Mouse (Mus musculus) midbrain, embryonic 11.5 days (tissue): ENCODE measurements around the gene Zfp219. TPM values are rescaled to one million over a fixed set of nuclear protein-coding genes. Genes with fewer than 3 reads are reported as not detected.
A peak's percentile ranks its signal among the peaks of the same experiment; 100 is the strongest.
"Not testable (repeated sequence)": the region's sequence is repeated elsewhere in the genome, so short reads cannot be mapped to it uniquely, and the experiment has no call there.

Source experiments
- ATAC-seq: fragments of 200-750 bp; cut with Nextera tagmentation; 2 replicates; pipeline ENCODE4 v1.8.0; 2017; ENCODE audit warnings: moderate TSS enrichment, moderate library complexity; ENCODE audit not compliant: low FRiP score
- DNase-seq: peaks from one replicate; pipeline ENCODE4 v3.0.0; 2015; ENCODE audit warnings: low spot score; ENCODE audit errors: missing footprints
- H3K27ac ChIP-seq: fragments of 300-500 bp; sonication (generic); 2 replicates; pipeline ENCODE4 v1.5.1; 2014; ENCODE audit warnings: low read depth, low read length
- H3K27me3 ChIP-seq: fragments of 300-500 bp; sonication (generic); 2 replicates; pipeline ENCODE4 v1.6.1; 2014; ENCODE audit warnings: mild to moderate bottlenecking, low read length, moderate library complexity, mixed read lengths; ENCODE audit not compliant: control insufficient read depth, insufficient read depth
- H3K36me3 ChIP-seq: fragments of 300-500 bp; sonication (generic); 2 replicates; pipeline ENCODE4 v1.6.1; 2014; ENCODE audit warnings: mild to moderate bottlenecking, low read length, moderate library complexity, mixed read lengths; ENCODE audit not compliant: control insufficient read depth, insufficient read depth
- H3K4me1 ChIP-seq: fragments of 300-500 bp; sonication (generic); 2 replicates; pipeline ENCODE4 v1.6.1; 2014; ENCODE audit warnings: low read length; ENCODE audit not compliant: control insufficient read depth, insufficient read depth
- H3K4me2 ChIP-seq: fragments of 300-500 bp; sonication (generic); 2 replicates; pipeline ENCODE4 v1.6.1; 2014; ENCODE audit warnings: mild to moderate bottlenecking, moderate library complexity
- H3K4me3 ChIP-seq: fragments of 300-500 bp; sonication (generic); 2 replicates; pipeline ENCODE4 v1.5.1; 2014; ENCODE audit warnings: low read depth, low read length
- H3K9ac ChIP-seq: fragments of 300-500 bp; sonication (generic); 2 replicates; pipeline ENCODE4 v1.6.1; 2014; ENCODE audit warnings: low read length
- H3K9me3 ChIP-seq: fragments of 300-500 bp; sonication (generic); 2 replicates; pipeline ENCODE4 v1.6.1; 2016; ENCODE audit warnings: low read length; ENCODE audit not compliant: control insufficient read depth
- WGBS: fragments of 180-500 bp; shearing (Covaris S2); extraction: QIAGEN DNeasy Blood & Tissue Kit; methylation state at CpG from one replicate; pipeline ENCODE4 v1.1.7; 2014; 5-methylcytosine and 5-hydroxymethylcytosine counted together
- polyA plus RNA-seq: library from polyadenylated mRNA; unstranded; fragments of >200 nt; fragmentation: Nextera tagmentation; extraction: Ambion mirVana; gene quantifications from 2 replicates; pipeline ENCODE4 v1.2.1, GENCODE M21; 2014

The Zfp219 gene
- polyA plus RNA-seq: 91.9 and 110 TPM in 2 replicates

- ATAC-seq (peak; percentile 20), DNase-seq (peak; percentile 96)
- no peaks in the 10 kb centered on the region for H3K36me3 ChIP-seq
- peak within 1 kb of the TSS; percentile 99 for H3K27ac ChIP-seq
- H3K9me3 ChIP-seq: no peaks in the 10 kb centered on the region
- peak within 1 kb of the TSS; percentile 92 for H3K9ac ChIP-seq
- 9% methylated on average over 15 of the region's 15 CpGs for WGBS
- peak within 1 kb of the TSS; percentile 48 for H3K4me3 ChIP-seq
- peaks cover 37% of the 10 kb centered on the region for H3K4me1 ChIP-seq
- H3K4me2 ChIP-seq: peak within 1 kb of the TSS; percentile 76
- H3K27me3 ChIP-seq: no peaks in the 10 kb centered on the region
These were observed at the start of gene Zfp219 for GRCm38 (mm10) chr14:52020486-52021137. Gene Zfp219, minus strand, starts transcription at chr14:52020733.

DNA sequence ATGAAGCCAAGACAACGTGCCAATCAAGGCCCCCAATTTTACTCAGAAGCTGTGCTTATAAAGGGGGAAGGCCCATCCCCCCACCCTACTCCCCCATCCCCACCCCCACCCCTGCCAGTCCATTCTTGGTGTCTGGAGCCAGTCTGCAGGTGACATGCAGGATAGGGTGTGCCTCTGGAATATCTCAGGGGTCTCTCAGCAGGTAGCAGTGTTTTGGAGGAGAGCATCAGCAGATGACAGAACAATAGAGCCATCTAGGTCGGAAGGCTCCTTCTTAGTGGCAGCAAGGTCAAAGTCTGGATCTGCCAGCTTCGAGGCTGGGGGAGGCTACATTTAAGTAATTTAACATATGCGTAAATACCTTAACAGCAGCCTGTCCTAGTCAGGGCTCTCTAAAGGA, 45.6 kb upstream of the Zfp219 start:
- H3K4me1 ChIP-seq: no peaks in the 10 kb centered on the region

DNA sequence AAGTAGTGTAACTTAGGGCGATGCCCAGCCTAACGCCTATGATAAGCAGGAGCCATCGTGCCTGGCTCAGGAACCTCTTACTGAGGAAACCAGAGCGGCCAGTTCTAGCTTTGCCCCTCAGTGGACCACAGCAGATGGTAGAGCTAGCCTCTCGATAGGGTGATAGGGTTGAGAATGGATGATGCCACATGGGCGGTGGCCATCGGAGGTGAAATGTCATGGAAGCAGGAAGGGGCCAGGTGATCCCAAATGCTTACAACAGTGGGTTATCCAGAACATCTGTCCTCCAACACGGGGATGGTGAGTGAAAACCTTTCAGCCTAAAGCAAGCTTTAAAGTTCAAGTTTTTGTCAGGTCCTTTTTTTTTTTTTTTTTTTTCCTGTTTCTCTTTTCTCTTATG, 41.3 kb upstream of the Zfp219 start:
- no peak overlapping the region for H3K9ac ChIP-seq
- no peak overlapping the region for H3K4me3 ChIP-seq
- no peaks in the 10 kb centered on the region for H3K9me3 ChIP-seq
- H3K4me1 ChIP-seq: no peaks in the 10 kb centered on the region
- no peak overlapping the region for H3K4me2 ChIP-seq
- no peaks in the 10 kb centered on the region for H3K27me3 ChIP-seq
- H3K36me3 ChIP-seq: no peaks in the 10 kb centered on the region
- 84% methylated on average over 8 of the region's 8 CpGs for WGBS
- peak; percentile 8 for DNase-seq
- ATAC-seq: no peak
- no peak overlapping the region for H3K27ac ChIP-seq

More for the DNA sequence above, 45.6 kb upstream of the Zfp219 start:
- ATAC-seq (no peak), DNase-seq (no peak)
- Histone ChIP-seq H3K27me3 (no peaks in the 10 kb centered on the region), H3K9ac (no peak overlapping the region), H3K9me3 (no peaks in the 10 kb centered on the region), H3K36me3 (no peaks in the 10 kb centered on the region), H3K4me3 (no peak overlapping the region), H3K4me2 (no peak overlapping the region), H3K27ac (no peak overlapping the region)
- WGBS: 67% methylated on average over 4 of the region's 4 CpGs

- H3K9ac ChIP-seq: no peak overlapping the region
- ATAC-seq (no peak), DNase-seq (no peak)
- no peaks in the 10 kb centered on the region for H3K4me1 ChIP-seq
- no peaks in the 10 kb centered on the region for H3K36me3 ChIP-seq
- WGBS: 91% methylated on average over 1 of the region's 1 CpGs
- no peaks in the 10 kb centered on the region for H3K27me3 ChIP-seq
- H3K27ac ChIP-seq: no peak overlapping the region
- H3K4me2 ChIP-seq: no peak overlapping the region
- H3K4me3 ChIP-seq: no peak overlapping the region
- H3K9me3 ChIP-seq: no peaks in the 10 kb centered on the region
These were observed 40.3 kb upstream of the Zfp219 start for GRCm38 (mm10) chr14:52060800-52061199.

- no peaks in the 10 kb centered on the region for H3K36me3 ChIP-seq
- 71% methylated on average over 4 of the region's 4 CpGs for WGBS
These were observed 39.4 kb upstream of the Zfp219 start for GRCm38 (mm10) chr14:52059982-52060381.

DNA sequence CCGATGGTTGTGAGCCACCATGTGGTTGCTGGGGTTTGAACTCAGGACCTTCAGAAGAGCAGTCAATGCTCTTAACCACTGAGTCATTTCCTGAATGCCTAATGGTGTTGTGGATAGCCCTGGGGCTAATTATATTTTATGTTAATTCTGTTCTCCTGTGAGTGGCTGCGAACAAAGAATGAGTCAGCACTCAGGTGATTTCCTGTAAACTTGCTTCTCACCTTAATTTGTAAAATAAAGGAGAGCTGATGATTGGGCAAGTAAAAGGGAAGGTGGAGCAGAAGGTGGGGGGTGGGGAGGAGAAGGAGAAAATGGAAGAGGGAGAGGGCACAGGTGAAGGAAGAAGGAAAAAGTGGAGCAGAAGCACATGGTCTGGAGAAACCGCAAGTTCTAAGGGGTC, 32.2 kb upstream of the Zfp219 start:
- peak; percentile 4 for DNase-seq
- not testable (repeated sequence) for H3K4me3 ChIP-seq, H3K27ac ChIP-seq, H3K4me2 ChIP-seq, H3K4me1 ChIP-seq, H3K9ac ChIP-seq, H3K36me3 ChIP-seq, ATAC-seq, H3K27me3 ChIP-seq, H3K9me3 ChIP-seq
- WGBS: 98% methylated on average over 3 of the region's 3 CpGs

More at GRCm38 (mm10) chr14:52059982-52060381, 39.4 kb upstream of the Zfp219 start:
- H3K4me2 ChIP-seq: no peak overlapping the region
- no peaks in the 10 kb centered on the region for H3K4me1 ChIP-seq
- H3K27me3 ChIP-seq: no peaks in the 10 kb centered on the region
- H3K9ac ChIP-seq: no peak overlapping the region
- no peak for DNase-seq
- no peak overlapping the region for H3K4me3 ChIP-seq
- no peak for ATAC-seq
- H3K27ac ChIP-seq: no peak overlapping the region
- no peaks in the 10 kb centered on the region for H3K9me3 ChIP-seq

GRCm38 (mm10) chr14:52045966-52046565, 25.5 kb upstream of the Zfp219 start:
- peak; percentile 46; the same call in 1 of the 2 replicates for ATAC-seq
- Histone ChIP-seq H3K4me2 (no peak overlapping the region), H3K27me3 (no peaks in the 10 kb centered on the region), H3K4me3 (no peak overlapping the region), H3K9me3 (no peaks in the 10 kb centered on the region), H3K36me3 (no peaks in the 10 kb centered on the region), H3K4me1 (peaks cover 3% of the 10 kb centered on the region; the same call in 1 of the 2 replicates), H3K27ac (no peak overlapping the region), H3K9ac (no peak overlapping the region)
- WGBS: 51% methylated on average over 9 of the region's 9 CpGs
- DNase-seq: peak; percentile 89

DNA sequence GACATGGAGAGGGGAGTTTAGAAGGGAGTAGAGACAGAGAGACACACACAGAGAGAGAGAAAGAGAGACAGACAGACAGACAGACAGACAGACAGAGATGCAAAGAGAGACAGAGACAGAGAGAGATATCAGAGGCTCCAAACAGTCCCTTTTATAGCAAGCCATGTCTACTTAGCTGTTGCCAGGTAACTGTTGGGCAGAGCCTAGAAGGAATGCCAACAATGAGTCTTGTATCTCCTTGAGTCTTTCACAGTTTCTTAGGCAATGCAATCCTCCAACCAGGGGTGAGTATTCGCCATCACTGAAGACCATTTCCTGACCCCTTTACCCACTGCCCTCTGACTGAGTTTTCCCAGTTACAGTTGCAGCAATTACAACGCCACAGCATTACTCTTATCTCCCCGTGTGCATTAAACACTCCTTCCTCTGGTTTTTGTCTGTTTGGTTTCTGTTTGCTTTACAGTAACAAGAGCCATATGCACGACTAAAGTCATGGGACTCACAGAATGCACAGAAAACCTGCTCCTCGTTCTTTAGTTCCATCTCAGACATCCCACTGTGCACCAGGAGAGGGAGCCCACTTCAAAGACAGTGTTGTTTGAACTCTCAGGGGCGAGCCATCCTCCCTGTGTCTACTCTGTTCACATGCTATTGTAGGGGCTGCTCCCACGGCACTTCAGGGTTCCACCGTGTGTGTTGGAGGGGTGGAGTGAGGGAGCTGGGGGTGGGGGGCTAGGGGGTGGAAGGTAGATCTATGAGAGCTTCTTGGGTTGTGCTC, 24.6 kb upstream of the Zfp219 start:
- H3K9me3 ChIP-seq: no peaks in the 10 kb centered on the region
- ATAC-seq: peak; percentile 77

GRCm38 (mm10) chr14:52043446-52043845, 22.9 kb upstream of the Zfp219 start:
- Histone ChIP-seq H3K9ac (no peak overlapping the region), H3K27ac (no peak overlapping the region), H3K27me3 (no peaks in the 10 kb centered on the region), H3K9me3 (no peaks in the 10 kb centered on the region), H3K36me3 (no peaks in the 10 kb centered on the region), H3K4me3 (no peak overlapping the region), H3K4me1 (peaks cover 3% of the 10 kb centered on the region; the same call in 1 of the 2 replicates), H3K4me2 (no peak overlapping the region)
- peak; percentile 39 for DNase-seq
- no peak for ATAC-seq
- 78% methylated on average over 6 of the region's 6 CpGs for WGBS

More for the DNA sequence above, 24.6 kb upstream of the Zfp219 start:
- Histone ChIP-seq H3K4me3 (no peak overlapping the region), H3K27me3 (no peaks in the 10 kb centered on the region), H3K4me1 (peaks cover 3% of the 10 kb centered on the region; the same call in 1 of the 2 replicates), H3K9ac (0 out of 2 replicates have a peak overlapping the region, but pooled peaks have one; percentile 10), H3K4me2 (no peak overlapping the region), H3K36me3 (no peaks in the 10 kb centered on the region), H3K27ac (no peak overlapping the region)
- WGBS: 9% methylated on average over 8 of the region's 8 CpGs
- DNase-seq: peak; percentile 87
